ENCODE assay signal across 10 mouse cellular contexts in the genomic region with DNA sequence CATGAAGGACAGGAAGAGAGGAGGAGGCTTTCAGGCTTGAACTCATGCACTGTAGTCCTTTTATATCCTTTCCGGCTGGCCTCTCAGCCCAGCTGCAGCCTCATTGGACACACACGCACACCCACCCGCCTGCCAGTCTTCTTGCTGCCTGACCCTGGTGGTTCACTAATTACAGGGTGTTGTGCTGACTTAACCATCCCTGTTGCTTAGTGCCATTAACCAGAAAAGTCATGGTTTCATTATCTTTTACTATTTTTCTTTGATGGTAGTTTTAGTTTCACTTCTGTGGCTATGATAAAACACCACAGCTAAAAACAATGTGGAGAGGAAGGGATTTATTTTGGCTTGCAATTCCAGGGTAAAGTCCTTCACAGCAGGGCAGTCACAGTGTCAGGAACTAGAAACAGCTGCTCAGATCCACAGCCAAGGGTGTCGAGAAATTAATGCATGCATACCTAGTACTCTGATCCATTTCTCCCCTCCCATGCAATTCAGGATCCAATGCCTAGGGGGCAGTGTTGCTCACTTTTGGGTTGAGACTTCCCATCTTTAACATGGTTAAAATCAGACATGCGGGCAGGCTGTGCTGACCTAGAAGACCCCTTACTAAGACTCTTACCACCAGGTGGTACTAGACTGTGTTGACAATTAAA. TPM values are rescaled to one million over a fixed set of nuclear protein-coding genes. Genes with fewer than 3 reads are reported as not detected.
A peak's percentile ranks its signal among the peaks of the same experiment; 100 is the strongest.
DNase-seq lines count a peak whose midpoint lies in the region; ATAC-seq and TF ChIP-seq lines count a peak whose summit lies in the region.
"Had no signal": no experiment of that assay in that cellular context is flagged by ENCODE, and none has a peak within 500 bp of the region (broad histone marks: within the 10 kb centered on the region; RNA-seq: fewer than 3 reads in every experiment).

No protein-coding gene starts in this region.

- H3K4me3 ChIP-seq in gastrocnemius, adult 2 months = no peak overlapping the region
- H3K4me3 ChIP-seq in liver, embryonic 15.5 days (replicated peaks) = no peak overlapping the region
- H3K4me3 ChIP-seq: midbrain, embryonic 12.5 days had no signal

- intact Hi-C loops in gastrocnemius, adult 2 months (cut with DNase I) = loop anchor here (5.0 kb wide), 1 partner anchor 651 kb away; no protein-coding TSS in a partner anchor
- intact Hi-C loops in gastrocnemius, postnatal 36 days (cut with DNase I) = no loop called here

- H3K27ac ChIP-seq in gastrocnemius, adult 2 months = no peak overlapping the region
- H3K27ac ChIP-seq in liver, embryonic 15.5 days (replicated peaks) = no peak overlapping the region
- H3K27ac ChIP-seq: midbrain, embryonic 12.5 days had no signal

- 63% methylated on average over 5 of the region's 5 CpGs for WGBS in liver, embryonic 15.5 days (ENCODE audit: insufficient replicate concordance)

- no peaks in the 10 kb centered on the region for H3K36me3 ChIP-seq in liver, embryonic 15.5 days (replicated peaks)
- H3K36me3 ChIP-seq: midbrain, embryonic 12.5 days had no signal

- DNase-seq in gastrocnemius, adult 2 months = no peak
- no peak for DNase-seq in gastrocnemius, postnatal 36 days
- DNase-seq in 416B (ENCODE audit: low read depth) = peak; percentile 49
- DNase-seq in frontal cortex, postnatal 10 days (ENCODE audit: low spot score in 2 of 2) = no peak
- DNase-seq in ovary, postnatal 14 days (ENCODE audit: low spot score) = no peak
- DNase-seq in right cerebral cortex, postnatal 36 days (ENCODE audit: low spot score in 2 of 2) = no peak

- no peaks in the 10 kb centered on the region for H3K9me3 ChIP-seq in liver, embryonic 15.5 days (replicated peaks)
- H3K9me3 ChIP-seq: midbrain, embryonic 12.5 days had no signal

- peak; percentile 63 for ATAC-seq in activated CD4-positive, CD25-positive, alpha-beta regulatory T cell, adult 4 months
- no peak for ATAC-seq in liver, embryonic 15.5 days (ENCODE audit: insufficient read depth)

- no peaks in the 10 kb centered on the region for H3K4me1 ChIP-seq in liver, embryonic 15.5 days (replicated peaks)
- H3K4me1 ChIP-seq: midbrain, embryonic 12.5 days had no signal

- H3K9ac ChIP-seq in liver, embryonic 15.5 days = no peak overlapping the region
- H3K9ac ChIP-seq: midbrain, embryonic 12.5 days had no signal

- peak; percentile 50 for TF ChIP-seq CTCF in gastrocnemius, adult 2 months (IDR thresholded peaks at IDR 0.05)

- no peaks in the 10 kb centered on the region for H3K27me3 ChIP-seq in liver, embryonic 15.5 days
- H3K27me3 ChIP-seq: midbrain, embryonic 12.5 days had no signal

- 0 out of 2 replicates have a peak overlapping the region, but pooled peaks have one; percentile 13 for H3K4me2 ChIP-seq in liver, embryonic 15.5 days
- H3K4me2 ChIP-seq: midbrain, embryonic 12.5 days had no signal

RNA-seq across cellular contexts. Expression of a gene that starts 12.6 kb away (rescaled TPM):
- total RNA-seq in gastrocnemius, adult 2 months (2021) = 1 to 10 TPM; 5.3 to 8.2 TPM
- 1 to 10 TPM; 6.0 to 6.8 TPM for total RNA-seq in gastrocnemius, postnatal 36 days (2021)
- 1 to 10 TPM; 1.7 to 2.2 TPM for polyA plus RNA-seq in activated CD4-positive, CD25-positive, alpha-beta regulatory T cell, adult 4 months (2017; shearing (Covaris generic))
- 14.2 and 18.4 TPM in 2 replicates for polyA plus RNA-seq in liver, embryonic 15.5 days (2015; fragmentation: Nextera tagmentation; extraction: Ambion mirVana)

RNA-seq across cellular contexts. Expression of a gene that starts 42.8 kb away (rescaled TPM):
- not detected for total RNA-seq in gastrocnemius, adult 2 months (2021)
- total RNA-seq in gastrocnemius, postnatal 36 days (2021) = not detected
- not detected for polyA plus RNA-seq in activated CD4-positive, CD25-positive, alpha-beta regulatory T cell, adult 4 months (2017; shearing (Covaris generic))
- polyA plus RNA-seq in liver, embryonic 15.5 days (2015; fragmentation: Nextera tagmentation; extraction: Ambion mirVana) = 442 and 489 TPM in 2 replicates
- polyA plus RNA-seq: heart, embryonic 14.5 days; midbrain, embryonic 12.5 days had no signal
